Mouse (Mus musculus): ENCODE measurements around the gene Fam83d. TPM values are rescaled to one million over a fixed set of nuclear protein-coding genes. Genes with fewer than 3 reads are reported as not detected.

Gene Fam83d
- polyA plus RNA-seq, 1 experiment from 2014 or later, result 54.4 TPM

GRCm38 (mm10) chr2:158762339-158762738, 5.6 kb upstream of the Fam83d start:
- no peak overlapping the region for H3K27ac ChIP-seq (replicated peaks)
- no peaks in the 10 kb centered on the region for H3K9me3 ChIP-seq (replicated peaks)
- peaks cover 2% of the 10 kb centered on the region; the same call in 1 of the 2 replicates for H3K4me1 ChIP-seq
- WGBS, result 90% methylated on average over 5 of the region's 5 CpGs
- H3K36me3 ChIP-seq, result 0 out of 2 replicates have a peak, but pooled peaks cover 3% of the 10 kb centered on the region
- DNase-seq (ENCODE audit: low spot score), result no peak
- no peak overlapping the region for H3K4me3 ChIP-seq
- no peaks in the 10 kb centered on the region for H3K27me3 ChIP-seq (ENCODE audit: low read depth, poor library complexity, severe bottlenecking)

- H3K36me3 ChIP-seq, result peaks cover 19% of the 10 kb centered on the region
- peak; percentile 68 for DNase-seq (ENCODE audit: low spot score)
- H3K9me3 ChIP-seq (replicated peaks), result no peaks in the 10 kb centered on the region
- H3K27me3 ChIP-seq (ENCODE audit: low read depth, poor library complexity, severe bottlenecking), result no peaks in the 10 kb centered on the region
- under 1% methylated on average over 37 of the region's 37 CpGs for WGBS
- peak overlapping the region; percentile 94 for H3K27ac ChIP-seq (replicated peaks)
- H3K4me1 ChIP-seq, result peaks cover 54% of the 10 kb centered on the region
- H3K4me3 ChIP-seq, result peak overlapping the region; percentile 79
Measured at GRCm38 (mm10) chr2:158768350-158768749, 457 bp downstream of the Fam83d start.

GRCm38 (mm10) chr2:158768771-158769170, 878 bp downstream of the Fam83d start:
- H3K4me1 ChIP-seq, result peaks cover 54% of the 10 kb centered on the region
- no peaks in the 10 kb centered on the region for H3K9me3 ChIP-seq (replicated peaks)
- H3K36me3 ChIP-seq, result peaks cover 22% of the 10 kb centered on the region
- no peaks in the 10 kb centered on the region for H3K27me3 ChIP-seq (ENCODE audit: low read depth, poor library complexity, severe bottlenecking)
- peak; percentile 41 for DNase-seq (ENCODE audit: low spot score)
- peak overlapping the region; percentile 79 for H3K4me3 ChIP-seq
- H3K27ac ChIP-seq (replicated peaks), result peak overlapping the region; percentile 94
- 8% methylated on average over 5 of the region's 5 CpGs for WGBS

- Histone ChIP-seq H3K36me3 (peaks cover 35% of the 10 kb centered on the region), H3K9me3 (replicated peaks) (no peaks in the 10 kb centered on the region), H3K4me3 (peak overlapping the region; percentile 79), H3K27me3 (ENCODE audit: low read depth, poor library complexity, severe bottlenecking) (no peaks in the 10 kb centered on the region), H3K27ac (replicated peaks) (no peak overlapping the region), H3K4me1 (peaks cover 61% of the 10 kb centered on the region)
- WGBS, result 68% methylated on average over 13 of the region's 13 CpGs
- no peak for DNase-seq (ENCODE audit: low spot score)
Measured at GRCm38 (mm10) chr2:158770126-158770757, 2.3 kb downstream of the Fam83d start.

GRCm38 (mm10) chr2:158771066-158771763, 3.3 kb downstream of the Fam83d start:
- H3K4me1 ChIP-seq, result peaks cover 65% of the 10 kb centered on the region

GRCm38 (mm10) chr2:158772808-158773207, 4.9 kb downstream of the Fam83d start:
- Histone ChIP-seq H3K27me3 (ENCODE audit: low read depth, poor library complexity, severe bottlenecking) (no peaks in the 10 kb centered on the region), H3K36me3 (peaks cover 61% of the 10 kb centered on the region), H3K4me1 (peaks cover 71% of the 10 kb centered on the region), H3K27ac (replicated peaks) (0 out of 2 replicates have a peak overlapping the region, but pooled peaks have one; percentile 23), H3K4me3 (no peak overlapping the region), H3K9me3 (replicated peaks) (no peaks in the 10 kb centered on the region)
- WGBS, result 92% methylated on average over 13 of the region's 13 CpGs
- DNase-seq (ENCODE audit: low spot score), result no peak

More at GRCm38 (mm10) chr2:158771066-158771763, 3.3 kb downstream of the Fam83d start:
- Histone ChIP-seq H3K27me3 (ENCODE audit: low read depth, poor library complexity, severe bottlenecking) (no peaks in the 10 kb centered on the region), H3K4me3 (peak overlapping the region; percentile 79; the same call in 1 of the 2 replicates), H3K27ac (replicated peaks) (0 out of 2 replicates have a peak overlapping the region, but pooled peaks have one; percentile 23), H3K9me3 (replicated peaks) (no peaks in the 10 kb centered on the region), H3K36me3 (peaks cover 45% of the 10 kb centered on the region)
- no peak for DNase-seq (ENCODE audit: low spot score)
- WGBS, result 75% methylated on average over 11 of the region's 11 CpGs

- 89% methylated on average over 8 of the region's 8 CpGs for WGBS
- peaks cover 81% of the 10 kb centered on the region for H3K36me3 ChIP-seq
Measured at GRCm38 (mm10) chr2:158774886-158775285, 7.0 kb downstream of the Fam83d start.

GRCm38 (mm10) chr2:158776716-158777115, 8.8 kb downstream of the Fam83d start:
- Histone ChIP-seq H3K36me3 (peaks cover 97% of the 10 kb centered on the region), H3K27me3 (ENCODE audit: low read depth, poor library complexity, severe bottlenecking) (no peaks in the 10 kb centered on the region), H3K9me3 (replicated peaks) (no peaks in the 10 kb centered on the region), H3K27ac (replicated peaks) (no peak overlapping the region), H3K4me3 (no peak overlapping the region), H3K4me1 (peaks cover 35% of the 10 kb centered on the region)
- DNase-seq (ENCODE audit: low spot score), result no peak
- 94% methylated on average over 4 of the region's 4 CpGs for WGBS

More at GRCm38 (mm10) chr2:158774886-158775285, 7.0 kb downstream of the Fam83d start:
- Histone ChIP-seq H3K27ac (replicated peaks) (no peak overlapping the region), H3K4me3 (no peak overlapping the region), H3K4me1 (peaks cover 53% of the 10 kb centered on the region), H3K27me3 (ENCODE audit: low read depth, poor library complexity, severe bottlenecking) (no peaks in the 10 kb centered on the region), H3K9me3 (replicated peaks) (no peaks in the 10 kb centered on the region)
- DNase-seq (ENCODE audit: low spot score), result no peak

GRCm38 (mm10) chr2:158777490-158777889, 9.6 kb downstream of the Fam83d start:
- Histone ChIP-seq H3K27ac (replicated peaks) (no peak overlapping the region), H3K9me3 (replicated peaks) (no peaks in the 10 kb centered on the region), H3K4me1 (peaks cover 27% of the 10 kb centered on the region), H3K4me3 (no peak overlapping the region), H3K36me3 (peaks cover 97% of the 10 kb centered on the region), H3K27me3 (ENCODE audit: low read depth, poor library complexity, severe bottlenecking) (no peaks in the 10 kb centered on the region)
- WGBS, result 84% methylated on average over 6 of the region's 6 CpGs
- DNase-seq (ENCODE audit: low spot score), result no peak

GRCm38 (mm10) chr2:158778349-158778748, 10.5 kb downstream of the Fam83d start:
- DNase-seq (ENCODE audit: low spot score), result no peak
- Histone ChIP-seq H3K4me1 (peaks cover 23% of the 10 kb centered on the region), H3K27ac (replicated peaks) (no peak overlapping the region), H3K4me3 (no peak overlapping the region), H3K36me3 (peaks cover 97% of the 10 kb centered on the region), H3K27me3 (ENCODE audit: low read depth, poor library complexity, severe bottlenecking) (no peaks in the 10 kb centered on the region), H3K9me3 (replicated peaks) (no peaks in the 10 kb centered on the region)
- 84% methylated on average over 7 of the region's 7 CpGs for WGBS

GRCm38 (mm10) chr2:158781126-158781525, 13.2 kb downstream of the Fam83d start:
- H3K27ac ChIP-seq (replicated peaks), result no peak overlapping the region
- H3K4me3 ChIP-seq, result no peak overlapping the region
- peaks cover 100% of the 10 kb centered on the region for H3K36me3 ChIP-seq
- WGBS, result 95% methylated on average over 7 of the region's 7 CpGs
- H3K27me3 ChIP-seq (ENCODE audit: low read depth, poor library complexity, severe bottlenecking), result no peaks in the 10 kb centered on the region
- peaks cover 13% of the 10 kb centered on the region for H3K4me1 ChIP-seq
- DNase-seq (ENCODE audit: low spot score), result no peak
- H3K9me3 ChIP-seq (replicated peaks), result no peaks in the 10 kb centered on the region

GRCm38 (mm10) chr2:158786927-158787795, 19.3 kb downstream of the Fam83d start:
- WGBS, result 91% methylated on average over 14 of the region's 14 CpGs
- H3K27ac ChIP-seq (replicated peaks), result no peak overlapping the region
- H3K4me3 ChIP-seq, result no peak overlapping the region
- H3K9me3 ChIP-seq (replicated peaks), result no peaks in the 10 kb centered on the region
- no peak for DNase-seq (ENCODE audit: low spot score)
- peaks cover 52% of the 10 kb centered on the region for H3K36me3 ChIP-seq
- H3K27me3 ChIP-seq (ENCODE audit: low read depth, poor library complexity, severe bottlenecking), result no peaks in the 10 kb centered on the region
- peaks cover 12% of the 10 kb centered on the region for H3K4me1 ChIP-seq
